Mouse (Mus musculus) MEL (cell line): ENCODE data around the gene Rph3al. TPM values are rescaled to one million over a fixed set of nuclear protein-coding genes. Genes with fewer than 3 reads are reported as not detected.

Experiments used
- DNase-seq: peaks from one replicate; pipeline ENCODE4 v3.0.0; 2011; ENCODE audit warnings: low read depth, low spot score
- H3K27ac ChIP-seq: 2 replicates; pipeline ENCODE4 v1.5.1; 2012; ENCODE audit warnings: low read depth, mild to moderate bottlenecking, control low read depth, low read length, moderate library complexity; ENCODE audit not compliant: control insufficient read depth
- H3K27me3 ChIP-seq, 2 experiments: fragments of 150-350 bp in 1 of 2; sonication (generic) in 1 of 2; 2 replicates each; pipeline ENCODE4 v1.6.1; 2012; ENCODE audit warnings: low read length in 2 of 2, mild to moderate bottlenecking in 2 of 2, improper control_type of control experiment in 1 of 2, moderate library complexity in 1 of 2; ENCODE audit not compliant: insufficient read depth in 2 of 2, control insufficient read depth in 1 of 2
- H3K36me3 ChIP-seq, 2 experiments: 2 replicates each; pipeline ENCODE4 v1.6.1; 2012 to 2014; ENCODE audit warnings: low read length in 2 of 2, improper control_type of control experiment in 1 of 2, inconsistent platforms in 1 of 2, mild to moderate bottlenecking in 1 of 2; ENCODE audit not compliant: insufficient read depth in 2 of 2, control insufficient read depth in 1 of 2
- H3K4me1 ChIP-seq, 2 experiments: fragments of 150-350 bp in 1 of 2; sonication (generic) in 1 of 2; 2 replicates each; pipeline ENCODE4 v1.6.1; 2012; ENCODE audit warnings: low read length in 2 of 2, improper control_type of control experiment in 1 of 2, mild to moderate bottlenecking in 1 of 2; ENCODE audit not compliant: insufficient read depth in 2 of 2, control insufficient read depth in 1 of 2
- H3K4me3 ChIP-seq, 2 experiments: fragments of 150-350 bp in 1 of 2; sonication (generic) in 1 of 2; 2 replicates each; pipeline ENCODE4 v1.5.1; 2012; ENCODE audit warnings: low read depth in 2 of 2, low read length in 2 of 2, mild to moderate bottlenecking in 2 of 2, moderate library complexity in 2 of 2, control low read depth in 1 of 2, improper control_type of control experiment in 1 of 2; ENCODE audit not compliant: control insufficient read depth in 1 of 2, insufficient read depth in 1 of 2
- H3K79me2 ChIP-seq: 2 replicates; pipeline ENCODE4 v1.6.1; 2012; ENCODE audit warnings: mild to moderate bottlenecking, low read length, moderate library complexity; ENCODE audit not compliant: control insufficient read depth, poor library complexity, insufficient read depth
- H3K9ac ChIP-seq: 2 replicates; pipeline ENCODE4 v1.6.1; 2012; ENCODE audit warnings: low read depth, mild to moderate bottlenecking, control low read depth, low read length, moderate library complexity; ENCODE audit not compliant: control insufficient read depth, poor library complexity, severe bottlenecking
- H3K9me3 ChIP-seq: fragments of 150-350 bp; sonication (generic); replicated peaks from 2 replicates; pipeline ENCODE4 v1.6.1; 2012; ENCODE audit warnings: mild to moderate bottlenecking, low read length, improper control_type of control experiment, moderate library complexity; ENCODE audit not compliant: insufficient read depth
- BHLHE40 ChIP-seq: IDR thresholded peaks from 2 replicates; pipeline ENCODE4 v1.6.1; 2012; ENCODE audit warnings: low read depth, mild to moderate bottlenecking, inconsistent platforms, low read length, improper control_type of control experiment, borderline replicate concordance
- ELF1 ChIP-seq: IDR thresholded peaks from 2 replicates; pipeline ENCODE4 v1.6.1; 2014; ENCODE audit warnings: low read depth, mild to moderate bottlenecking, inconsistent platforms, low read length, improper control_type of control experiment, moderate library complexity
- EP300 ChIP-seq, 2 experiments: IDR thresholded peaks; 2 replicates each; pipeline ENCODE4 v1.6.1; 2011; ENCODE audit warnings: improper control_type of control experiment in 2 of 2, low read length in 2 of 2, low read depth in 1 of 2, mild to moderate bottlenecking in 1 of 2
- ETS1 ChIP-seq: IDR thresholded peaks from 2 replicates; pipeline ENCODE4 v1.6.1; 2012; ENCODE audit warnings: low read depth, mild to moderate bottlenecking, inconsistent platforms, low read length, improper control_type of control experiment, moderate library complexity
- GATA1 ChIP-seq: IDR thresholded peaks from 2 replicates; pipeline ENCODE4 v1.6.1; 2011; ENCODE audit warnings: low read depth, low read length, improper control_type of control experiment
- HCFC1 ChIP-seq: IDR thresholded peaks from 2 replicates; pipeline ENCODE4 v1.6.1; 2012; ENCODE audit warnings: low read depth, mild to moderate bottlenecking, inconsistent platforms, low read length, improper control_type of control experiment, moderate library complexity
- KAT2A ChIP-seq: conservative IDR thresholded peaks from 2 replicates; pipeline ENCODE4 v1.6.1; 2012; ENCODE audit warnings: low read depth, low read length, improper control_type of control experiment, inconsistent platforms
- MAFK ChIP-seq: IDR thresholded peaks from 2 replicates; pipeline ENCODE4 v1.6.1; 2011; ENCODE audit warnings: low read depth, mild to moderate bottlenecking, low read length, improper control_type of control experiment, borderline replicate concordance
- MAZ ChIP-seq: IDR thresholded peaks from 2 replicates; pipeline ENCODE4 v1.6.1; 2012; ENCODE audit warnings: low read depth, mild to moderate bottlenecking, inconsistent platforms, low read length, improper control_type of control experiment
- MXI1 ChIP-seq: IDR thresholded peaks from 2 replicates; pipeline ENCODE4 v1.6.1; 2011; ENCODE audit warnings: mild to moderate bottlenecking, low read depth, low read length, improper control_type of control experiment
- MYB ChIP-seq: IDR thresholded peaks from 2 replicates; pipeline ENCODE4 v1.6.1; 2011; ENCODE audit warnings: mild to moderate bottlenecking, low read depth, low read length, improper control_type of control experiment
- NELFE ChIP-seq: IDR thresholded peaks from 2 replicates; pipeline ENCODE4 v1.6.1; 2011; ENCODE audit warnings: low read depth, low read length, improper control_type of control experiment
- NRF1 ChIP-seq: IDR thresholded peaks from 2 replicates; pipeline ENCODE4 v1.6.1; 2014; ENCODE audit warnings: low read depth, mild to moderate bottlenecking, inconsistent platforms, low read length, improper control_type of control experiment, moderate library complexity; ENCODE audit not compliant: poor library complexity, insufficient read depth, severe bottlenecking
- RAD21 ChIP-seq: IDR thresholded peaks from 2 replicates; pipeline ENCODE4 v1.6.1; 2011; ENCODE audit warnings: mild to moderate bottlenecking, low read depth, low read length, improper control_type of control experiment
- RCOR1 ChIP-seq: IDR thresholded peaks from 2 replicates; pipeline ENCODE4 v1.6.1; 2012; ENCODE audit warnings: low read depth, mild to moderate bottlenecking, inconsistent platforms, low read length, improper control_type of control experiment
- SIN3A ChIP-seq: IDR thresholded peaks from 2 replicates; pipeline ENCODE4 v1.6.1; 2012; ENCODE audit warnings: low read length, improper control_type of control experiment, inconsistent platforms
- TAL1 ChIP-seq: IDR thresholded peaks from 2 replicates; pipeline ENCODE4 v1.6.1; 2012; ENCODE audit warnings: mild to moderate bottlenecking, inconsistent platforms, low read length, moderate library complexity, mixed read lengths
- TBP ChIP-seq: IDR thresholded peaks from 2 replicates; pipeline ENCODE4 v1.8.0; 2011; ENCODE audit warnings: low read depth, low read length, improper control_type of control experiment
- TCF12 ChIP-seq: IDR thresholded peaks from 2 replicates; pipeline ENCODE4 v1.6.1; 2014; ENCODE audit warnings: low read depth, mild to moderate bottlenecking, inconsistent platforms, low read length, improper control_type of control experiment, moderate library complexity
- UBTF ChIP-seq: IDR thresholded peaks from 2 replicates; pipeline ENCODE4 v1.6.1; 2012; ENCODE audit warnings: low read depth, mild to moderate bottlenecking, inconsistent platforms, low read length, improper control_type of control experiment, moderate library complexity, borderline replicate concordance; ENCODE audit not compliant: insufficient read depth
- USF1 ChIP-seq: IDR thresholded peaks from 2 replicates; pipeline ENCODE4 v1.6.1; 2014; ENCODE audit warnings: low read depth, mild to moderate bottlenecking, inconsistent platforms, low read length, improper control_type of control experiment, moderate library complexity
- ZKSCAN1 ChIP-seq: IDR thresholded peaks from 2 replicates; pipeline ENCODE4 v1.6.1; 2012; ENCODE audit warnings: low read depth, mild to moderate bottlenecking, inconsistent platforms, low read length, improper control_type of control experiment, moderate library complexity
- ZNF384 ChIP-seq: IDR thresholded peaks from 2 replicates; pipeline ENCODE4 v1.6.1; 2012; ENCODE audit warnings: low read depth, mild to moderate bottlenecking, inconsistent platforms, low read length, improper control_type of control experiment
- polyA plus RNA-seq, 2 experiments: library from polyadenylated mRNA; stranded (reverse) in 1 of 2; unstranded in 1 of 2; fragments of >175 nt in 1 of 2; fragments of >200 nt in 1 of 2; gene quantifications; 2 replicates each; pipeline versions ENCODE4 v1.2.1 to v1.2.4; 2012; ENCODE audit warnings: low replicate concordance in 2 of 2, low read depth in 1 of 2; ENCODE audit not compliant: insufficient read length in 2 of 2, insufficient read depth in 1 of 2, missing spikeins in 1 of 2
- total RNA-seq: library from RNA; depleted of rRNA; stranded (reverse); fragments of 300-350 nt; gene quantifications from 2 replicates; pipeline ENCODE4 v1.2.3, GENCODE M21; 2012

The Rph3al gene
- total and polyA plus RNA-seq, 3 experiments, result 9.4 to 23.0 TPM; not detected in 1

DNA sequence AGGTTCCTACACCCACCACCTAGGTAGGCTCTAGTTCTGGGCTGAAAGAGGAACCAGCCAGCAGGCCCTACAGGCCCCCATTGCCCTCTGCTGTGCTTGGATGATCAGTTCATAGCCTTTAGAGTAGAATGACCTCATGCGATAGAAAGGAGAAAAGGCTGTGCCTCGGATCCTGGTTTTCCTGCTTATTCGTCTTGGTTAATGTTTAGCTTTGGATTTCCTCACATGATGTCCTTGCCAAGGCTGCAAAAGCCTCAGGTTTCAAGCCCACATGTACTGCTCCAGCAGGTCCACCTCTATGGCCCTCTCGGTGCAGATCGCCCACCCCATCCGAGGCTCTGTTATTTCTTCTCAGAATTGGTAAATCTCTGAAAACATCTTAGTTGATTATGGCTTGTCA is 33.2 kb downstream of the Rph3al start:
- H3K4me3 ChIP-seq, result no peak overlapping the region
- H3K9ac ChIP-seq, result no peak overlapping the region
- no peak for TF ChIP-seq ETS1
- TF ChIP-seq RCOR1, result no peak
- TF ChIP-seq BHLHE40, result no peak
- no peak for TF ChIP-seq ZKSCAN1
- TF ChIP-seq GATA1, result no peak
- TF ChIP-seq TBP, result no peak
- no peak for TF ChIP-seq ZNF384
- no peak for TF ChIP-seq TCF12
- H3K79me2 ChIP-seq, result no peaks in the 10 kb centered on the region
- no peak overlapping the region for H3K27ac ChIP-seq
- no peaks in the 10 kb centered on the region for H3K36me3 ChIP-seq
- no peaks in the 10 kb centered on the region for H3K9me3 ChIP-seq
- DNase-seq, result no peak
- H3K4me1 ChIP-seq, result no peaks in the 10 kb centered on the region
- H3K27me3 ChIP-seq, result no peaks in the 10 kb centered on the region

DNA sequence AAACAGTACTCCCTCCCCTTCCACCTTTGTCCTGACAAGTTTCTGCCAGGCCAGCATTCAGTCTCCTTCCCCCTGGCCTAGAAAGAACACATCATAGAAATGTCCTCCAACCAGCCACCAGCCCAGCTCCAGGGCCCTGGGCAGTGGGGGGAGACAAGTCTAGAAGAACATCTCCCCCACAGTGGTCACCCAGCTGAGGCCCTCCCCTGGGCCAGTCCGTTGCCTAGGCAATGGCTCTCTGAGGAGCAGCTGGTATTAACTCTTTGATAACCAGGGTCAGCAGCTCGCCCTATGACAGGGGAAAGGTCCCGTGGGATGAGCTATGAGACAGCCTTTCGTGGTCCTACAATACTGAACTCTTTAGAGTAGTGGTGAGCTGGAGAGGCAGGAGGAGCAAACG is 33.7 kb downstream of the Rph3al start:
- Histone ChIP-seq H3K9ac (no peak overlapping the region), H3K9me3 (no peaks in the 10 kb centered on the region), H3K27me3 (no peaks in the 10 kb centered on the region), H3K79me2 (no peaks in the 10 kb centered on the region), H3K4me1 (no peaks in the 10 kb centered on the region), H3K27ac (no peak overlapping the region), H3K36me3 (no peaks in the 10 kb centered on the region), H3K4me3 (no peak overlapping the region)
- TF ChIP-seq MAZ (no peak), GATA1 (no peak), TAL1 (no peak), RAD21 (no peak), KAT2A (no peak), ELF1 (no peak), MAFK (no peak), MYB (no peak), NELFE (no peak), HCFC1 (no peak), ZNF384 (no peak), SIN3A (no peak), UBTF (no peak), EP300 (IDR thresholded peaks at IDR 0.05; ENCODE audit: low read depth in 1 of 2, low read length in 2 of 2) (no peak), NRF1 (no peak), RCOR1 (no peak), USF1 (no peak), ETS1 (no peak), MXI1 (no peak), BHLHE40 (no peak)
- no peak for DNase-seq
